Mouse (Mus musculus) C2C12 (cell line): ENCODE data around the gene Mpdz.

Experiments used
- CTCF ChIP-seq: IDR thresholded peaks from one replicate; pipeline ENCODE4 v1.5.1; 2011; ENCODE audit not compliant: control insufficient read depth, insufficient read depth, insufficient read length
- MAX ChIP-seq: IDR thresholded peaks from one replicate; pipeline ENCODE4 v1.6.1; 2011; ENCODE audit warnings: mild to moderate bottlenecking, control low read depth
- MYOD1 ChIP-seq: IDR thresholded peaks from one replicate; pipeline ENCODE4 v1.6.1; 2011; ENCODE audit warnings: low read depth; ENCODE audit not compliant: control insufficient read depth, insufficient read length
- MYOG ChIP-seq: IDR thresholded peaks from one replicate; pipeline ENCODE4 v1.6.1; 2011; ENCODE audit not compliant: control insufficient read depth, insufficient read length; ENCODE audit errors: extremely low read depth
- USF1 ChIP-seq: IDR thresholded peaks from one replicate; pipeline ENCODE4 v1.6.1; 2011; ENCODE audit warnings: low read depth, mild to moderate bottlenecking, control low read depth, moderate library complexity

GRCm38 (mm10) chr4:81280098-81280497 is 162.5 kb downstream of the Mpdz start:
- TF ChIP-seq USF1 (no peak), CTCF (no peak), MYOG (no peak), MAX (no peak), MYOD1 (no peak)
